Mouse (Mus musculus) adrenal gland, adult 18-20 months (tissue): ENCODE data around the gene Plcb1. TPM values are rescaled to one million over a fixed set of nuclear protein-coding genes. Genes with fewer than 3 reads are reported as not detected.
"Not testable (repeated sequence)": the region's sequence is repeated elsewhere in the genome, so short reads cannot be mapped to it uniquely, and the experiment has no call there.

Experiments used
- DNase-seq, 2 experiments: peaks; one replicate each; pipeline ENCODE4 v3.0.0; 2021 to 2022; ENCODE audit warnings: low spot score in 2 of 2
- total RNA-seq, 2 experiments: library from RNA; stranded (reverse); gene quantifications; 1 replicate in 1 of 2; 2 replicates in 1 of 2; pipeline ENCODE4 v1.2.3; 2021

The Plcb1 gene
- total RNA-seq, 2 experiments from 2014 or later: 51.4 to 88.0 TPM

DNA sequence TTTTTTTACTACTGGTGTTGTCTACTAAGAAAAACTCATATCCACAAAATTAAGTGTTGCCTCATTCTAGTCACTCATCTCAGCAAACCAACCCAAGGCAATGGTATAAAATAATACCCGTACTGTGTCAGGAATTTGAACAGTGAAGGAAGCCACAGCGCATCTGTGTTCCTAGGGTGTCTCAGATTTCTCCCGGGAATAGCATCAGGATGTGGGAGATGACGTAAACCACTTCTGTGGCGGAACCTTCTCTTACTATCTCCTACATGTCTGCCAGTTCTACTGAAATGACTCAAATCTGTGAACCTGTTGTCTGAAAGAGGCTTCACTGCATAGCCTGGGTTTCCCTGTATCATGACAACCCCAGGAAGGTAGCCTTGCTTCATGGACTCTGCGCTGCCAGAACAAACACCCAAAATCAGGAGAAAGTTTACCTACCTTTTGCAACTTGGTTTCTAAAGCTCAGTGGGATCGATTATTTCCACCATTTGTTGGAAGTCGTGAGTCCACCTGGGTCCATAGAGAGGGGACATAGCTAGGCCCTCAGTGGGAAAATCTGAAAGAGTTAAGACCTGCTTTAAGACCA is 510.4 kb downstream of the Plcb1 start:
- DNase-seq: no peak

- DNase-seq: no peak
Observed at GRCm38 (mm10) chr2:135300480-135300879, 514.6 kb downstream of the Plcb1 start.

DNA sequence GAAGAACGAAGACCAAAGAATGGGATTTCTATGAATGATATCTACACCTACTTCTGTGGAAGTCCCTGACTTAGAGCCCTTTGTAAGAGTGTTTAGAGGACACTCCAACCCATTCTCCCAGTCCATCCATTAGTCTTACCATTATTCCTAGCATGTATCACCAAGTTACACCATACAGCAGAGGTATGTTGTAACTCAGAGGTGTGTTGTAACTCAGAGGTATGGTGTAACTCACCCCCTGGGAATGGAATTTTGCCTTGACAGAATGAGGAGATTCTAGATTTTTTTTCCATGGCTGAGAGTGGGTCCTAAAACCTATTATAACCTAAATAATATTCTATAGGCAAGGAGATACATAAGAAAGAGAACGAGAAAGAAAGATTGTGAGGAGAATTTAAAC is 516.6 kb downstream of the Plcb1 start:
- DNase-seq: no peak

DNA sequence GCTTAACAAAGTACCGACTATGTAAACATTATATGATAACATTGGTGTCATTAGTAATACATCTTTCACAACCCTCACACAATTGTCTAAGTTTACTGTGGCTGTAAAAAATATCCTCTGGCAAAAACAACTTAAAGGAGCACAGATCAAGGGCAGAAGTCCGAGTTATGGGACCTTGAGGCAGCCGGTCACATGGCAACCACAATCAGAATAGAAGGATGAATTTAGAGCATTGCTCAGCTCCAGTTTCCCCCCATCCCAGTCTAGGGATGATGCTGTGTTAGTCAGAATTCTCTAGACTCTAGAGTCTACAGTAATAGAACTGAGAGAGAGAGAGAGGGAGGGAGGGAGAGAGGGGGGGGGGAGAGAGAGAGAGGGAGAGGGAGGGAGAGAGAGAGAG is 519.3 kb downstream of the Plcb1 start:
- DNase-seq: no peak

DNA sequence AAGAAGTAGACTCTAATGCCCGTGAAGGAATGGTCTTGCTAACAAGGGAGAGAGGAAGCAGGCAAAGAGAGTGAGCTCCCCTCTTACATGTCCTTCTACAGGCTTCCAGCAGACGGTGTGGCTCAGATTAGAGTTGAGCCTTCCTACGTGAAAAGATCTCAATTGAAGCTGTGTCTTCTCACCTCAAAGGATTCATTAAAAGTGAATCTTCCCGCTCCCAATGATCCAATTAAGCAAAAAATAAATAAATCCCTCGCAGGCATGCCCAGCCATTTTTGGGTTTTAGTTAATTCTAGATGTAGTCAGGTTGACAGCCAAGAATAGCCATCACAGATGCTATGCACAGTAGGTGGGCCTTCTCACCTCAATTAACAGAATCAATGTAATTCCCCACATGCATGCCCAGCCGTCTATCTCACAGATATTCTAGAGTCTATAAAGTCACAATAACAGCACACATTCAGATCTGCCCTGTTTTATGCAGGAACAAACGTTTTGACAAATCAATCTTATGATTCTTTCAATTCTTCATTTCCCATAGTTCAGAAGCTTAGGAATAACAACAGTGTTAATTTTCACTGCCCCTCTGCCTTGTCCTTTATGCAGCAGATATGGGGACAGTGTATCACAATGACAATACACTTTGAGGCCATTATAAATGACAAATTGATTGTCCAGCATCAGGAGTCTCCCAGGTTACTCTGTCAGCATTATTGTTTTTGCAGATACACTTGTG is 520.0 kb downstream of the Plcb1 start:
- DNase-seq: no peak

DNA sequence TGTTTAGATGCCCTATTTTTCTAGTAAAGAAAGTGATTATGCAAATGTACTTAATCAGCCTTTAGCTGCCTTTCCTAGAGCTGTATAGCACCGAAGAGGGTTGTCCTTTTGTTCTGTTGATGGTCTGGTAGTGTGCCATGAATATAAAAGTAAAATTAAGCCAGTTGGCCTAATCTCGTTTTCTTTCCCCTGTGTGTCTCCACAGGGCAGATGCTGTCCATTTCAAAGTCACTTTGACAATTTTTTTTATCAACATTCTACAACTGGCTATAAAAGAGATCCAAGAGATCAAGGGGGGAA is 520.6 kb downstream of the Plcb1 start:
- DNase-seq: no peak

GRCm38 (mm10) chr2:135307787-135308186 is 521.9 kb downstream of the Plcb1 start:
- no peak for DNase-seq

DNA sequence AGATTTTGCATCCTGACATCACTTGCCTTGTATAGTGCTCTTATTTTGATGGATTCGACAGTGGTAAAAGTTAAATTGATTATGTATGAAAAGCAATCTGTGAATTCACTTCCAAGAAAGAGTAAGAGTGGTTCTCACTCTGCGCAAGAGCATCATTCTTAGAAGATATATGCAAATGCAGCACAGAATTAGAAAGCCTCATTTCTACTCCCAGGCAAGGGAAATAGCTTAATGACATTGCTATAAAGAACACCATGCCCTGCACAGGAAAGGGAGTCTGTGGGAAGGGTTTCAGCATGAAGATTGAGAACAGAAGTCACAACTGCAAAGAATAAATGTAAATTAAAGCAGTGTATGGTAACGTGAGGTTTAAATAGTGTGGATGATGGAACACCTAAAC is 530.1 kb downstream of the Plcb1 start:
- DNase-seq: no peak

DNA sequence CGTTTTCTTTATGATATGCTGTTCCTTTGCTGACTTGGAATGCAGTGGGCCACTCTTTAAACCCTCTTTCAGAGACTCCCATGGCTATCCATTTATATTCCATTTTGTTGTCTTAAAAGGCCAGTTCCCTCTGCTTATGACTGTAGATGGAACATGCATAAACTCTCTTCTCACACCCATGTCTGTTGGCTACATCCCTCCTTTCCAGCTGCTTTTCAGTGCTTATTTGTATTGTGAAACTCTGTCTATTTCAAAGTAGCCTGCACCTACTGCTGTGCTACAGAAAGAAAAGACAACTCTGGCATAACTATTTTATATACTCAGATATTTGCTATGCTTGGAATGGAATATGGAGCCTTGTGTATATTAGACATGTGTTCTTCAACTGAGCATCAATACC is 532.3 kb downstream of the Plcb1 start:
- no peak for DNase-seq

DNA sequence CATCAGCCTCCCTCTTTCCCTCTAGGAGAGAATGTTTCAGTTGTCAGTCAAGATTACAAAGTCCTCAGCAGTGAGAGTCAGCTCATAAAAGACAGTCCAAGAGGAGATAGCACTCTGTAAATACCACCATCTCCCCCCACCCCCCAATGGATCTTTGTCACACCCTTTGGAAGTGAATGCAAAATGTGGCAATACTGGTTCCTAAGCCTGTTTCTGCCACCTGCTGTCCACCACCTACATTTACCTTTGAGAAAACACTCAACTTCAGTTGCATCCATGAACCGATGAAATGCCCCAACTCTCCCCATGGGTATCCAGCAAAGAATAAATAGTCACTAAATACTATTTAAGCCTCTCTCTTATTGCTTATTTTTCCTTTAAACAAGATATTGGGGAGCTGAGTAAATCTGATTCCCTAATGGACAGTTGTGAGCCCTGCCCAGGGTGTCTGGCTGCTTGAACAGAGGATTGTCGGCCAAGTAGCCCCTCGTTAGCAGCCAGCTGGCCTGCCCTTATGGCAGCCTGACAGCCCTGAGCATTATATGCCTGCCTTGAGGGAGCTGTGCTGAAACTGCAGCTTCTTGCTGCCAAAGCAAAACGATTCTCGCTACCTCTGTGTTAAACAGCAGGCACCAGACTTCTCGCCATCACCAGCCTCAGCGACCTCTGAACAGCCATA is 537.5 kb downstream of the Plcb1 start:
- DNase-seq: no peak

- peak; percentile 60 to 69 for DNase-seq
Observed at GRCm38 (mm10) chr2:135323955-135324302, 538.1 kb downstream of the Plcb1 start.

- no peak for DNase-seq
Observed at GRCm38 (mm10) chr2:135328756-135329155, 542.9 kb downstream of the Plcb1 start.

- DNase-seq: peak in 1 of 2 experiments; percentile 26
Observed at GRCm38 (mm10) chr2:135329782-135330545, 544.1 kb downstream of the Plcb1 start.

DNA sequence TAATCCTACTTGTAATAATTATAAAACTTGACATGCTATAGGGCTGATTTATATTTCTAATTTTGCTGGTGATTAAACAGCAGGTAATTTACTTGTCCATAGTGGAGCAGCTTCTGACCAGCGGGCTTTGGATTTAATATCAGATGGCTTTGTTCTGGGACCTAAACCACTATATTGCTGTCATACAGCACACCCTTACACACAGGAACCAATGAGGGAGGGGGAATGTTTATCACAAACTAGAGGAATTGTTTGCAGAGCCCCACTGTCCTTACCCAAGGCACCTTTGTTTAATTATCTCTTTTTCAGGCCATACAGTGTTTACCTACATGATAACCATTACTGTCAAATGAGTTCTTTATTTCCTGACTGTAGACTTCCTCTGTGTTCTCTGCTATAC is 546.0 kb downstream of the Plcb1 start:
- DNase-seq: no peak

DNA sequence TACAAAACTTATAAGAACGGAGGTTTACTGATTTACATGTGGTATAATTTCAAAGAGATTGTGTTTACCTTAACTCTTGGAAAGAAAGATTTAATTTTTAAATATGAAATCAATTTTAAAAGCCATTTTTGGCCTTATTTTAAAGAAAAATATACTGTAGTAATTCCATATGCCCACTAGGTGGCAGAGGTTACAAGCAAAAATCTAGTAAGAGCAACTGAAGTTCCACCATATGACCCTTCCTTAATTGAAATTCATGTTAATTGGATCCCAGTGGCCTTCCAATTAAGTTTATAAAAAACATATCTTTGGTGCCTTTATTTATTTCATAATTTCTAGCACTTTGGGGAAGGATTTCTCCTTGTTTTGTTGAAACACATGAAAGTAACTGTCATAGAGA is 570.4 kb downstream of the Plcb1 start:
- DNase-seq: no peak

- peak in 1 of 2 experiments; percentile 22 for DNase-seq
Observed at GRCm38 (mm10) chr2:135361798-135362197, 575.9 kb downstream of the Plcb1 start.

DNA sequence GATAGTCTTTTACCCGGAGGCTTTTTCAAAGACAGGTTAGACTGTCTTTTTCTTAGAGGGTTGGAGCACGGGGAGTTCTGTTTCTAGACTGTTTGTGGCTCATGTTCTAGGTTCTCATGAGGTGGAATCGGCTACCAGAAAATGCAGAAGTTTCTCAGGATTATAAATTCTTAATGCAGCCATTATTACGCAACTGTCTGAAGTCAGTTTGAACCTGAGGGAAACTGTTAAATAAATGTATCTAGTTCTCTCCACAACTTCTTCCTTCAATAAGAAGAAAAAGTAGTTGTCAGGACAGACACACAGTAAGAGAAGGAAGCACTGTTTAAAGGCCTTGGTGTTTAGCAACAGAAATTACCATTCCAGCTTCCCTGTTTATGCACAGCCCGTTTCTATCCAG is 577.1 kb downstream of the Plcb1 start:
- DNase-seq: no peak

- DNase-seq: peak in 1 of 2 experiments; percentile 16
Observed at GRCm38 (mm10) chr2:135370259-135370835, 584.5 kb downstream of the Plcb1 start.

GRCm38 (mm10) chr2:135380796-135381195 is 594.9 kb downstream of the Plcb1 start:
- not testable (repeated sequence) for DNase-seq

- no peak for DNase-seq
Observed at GRCm38 (mm10) chr2:135381396-135381795, 595.5 kb downstream of the Plcb1 start.

DNA sequence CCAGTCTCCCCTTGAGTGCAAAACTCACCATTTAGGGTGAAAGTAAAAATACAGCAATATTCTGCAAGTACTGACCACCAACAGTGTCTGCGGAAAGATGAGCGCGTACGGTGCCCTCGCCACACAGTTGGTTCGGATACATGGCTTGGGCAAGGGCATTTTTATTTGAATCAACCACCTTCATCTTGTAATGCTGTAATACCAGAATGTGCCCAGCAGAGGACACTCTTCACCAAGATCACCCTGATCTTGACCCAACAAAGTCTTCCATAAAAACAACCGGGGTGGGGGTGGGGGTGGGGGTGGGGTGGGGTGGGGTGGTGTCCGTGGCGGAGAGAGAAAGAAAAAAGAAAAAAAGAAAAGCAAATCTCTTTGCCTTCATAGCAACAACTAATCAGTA is 602.1 kb downstream of the Plcb1 start:
- peak in 1 of 2 experiments; percentile 12 for DNase-seq

- DNase-seq: no peak
Observed at GRCm38 (mm10) chr2:135394698-135395097, 608.8 kb downstream of the Plcb1 start.
